Mouse (Mus musculus) erythroblast, embryonic 14.5 days (primary cell): ENCODE data around the gene Hjurp. TPM values are rescaled to one million over a fixed set of nuclear protein-coding genes. Genes with fewer than 3 reads are reported as not detected.

ENCODE experiments used
- H3K27me3 ChIP-seq: 2 replicates; pipeline ENCODE4 v1.6.1; 2012; ENCODE audit warnings: inconsistent platforms; ENCODE audit not compliant: control insufficient read depth
- H3K36me3 ChIP-seq: 2 replicates; pipeline ENCODE4 v1.6.1; 2012; ENCODE audit warnings: mild to moderate bottlenecking, inconsistent platforms; ENCODE audit not compliant: control insufficient read depth
- H3K4me1 ChIP-seq: 2 replicates; pipeline ENCODE4 v1.6.1; 2012; ENCODE audit warnings: inconsistent platforms; ENCODE audit not compliant: control insufficient read depth
- H3K4me3 ChIP-seq: replicated peaks from 2 replicates; pipeline ENCODE3; 2012; ENCODE audit warnings: moderate library complexity, mild to moderate bottlenecking, inconsistent platforms
- H3K9me3 ChIP-seq: 2 replicates; pipeline ENCODE4 v1.6.1; 2012; ENCODE audit warnings: low read length, inconsistent platforms, mixed read lengths; ENCODE audit not compliant: control insufficient read depth
- GATA1 ChIP-seq: IDR thresholded peaks from 2 replicates; pipeline ENCODE4 v1.6.1; 2012; ENCODE audit warnings: low read length, inconsistent platforms, mixed read lengths
- TAL1 ChIP-seq: IDR thresholded peaks from 3 replicates; pipeline ENCODE4 v1.6.1; 2012; ENCODE audit warnings: low read length, inconsistent platforms, mixed read lengths
- polyA plus RNA-seq: library from polyadenylated mRNA; stranded (reverse); fragments of >175 nt; gene quantifications from 2 replicates; pipeline ENCODE4 v1.2.3, GENCODE M21; 2012

The Hjurp gene
- polyA plus RNA-seq, 1 experiment = 2.2 TPM

- TF ChIP-seq GATA1 (no peak), TAL1 (no peak)
- peaks cover 3% of the 10 kb centered on the region; the same call in 1 of the 2 replicates for H3K9me3 ChIP-seq
- H3K4me1 ChIP-seq = no peaks in the 10 kb centered on the region
Observed at GRCm38 (mm10) chr1:88307180-88307579, 29.7 kb upstream of the Hjurp start.

GRCm38 (mm10) chr1:88306543-88306942, 29.1 kb upstream of the Hjurp start:
- Histone ChIP-seq H3K4me1 (no peaks in the 10 kb centered on the region), H3K9me3 (peaks cover 3% of the 10 kb centered on the region; the same call in 1 of the 2 replicates), H3K4me3 (no peak overlapping the region), H3K27me3 (no peaks in the 10 kb centered on the region), H3K36me3 (no peaks in the 10 kb centered on the region)
- TF ChIP-seq TAL1 (no peak), GATA1 (no peak)

More at GRCm38 (mm10) chr1:88307180-88307579, 29.7 kb upstream of the Hjurp start:
- no peaks in the 10 kb centered on the region for H3K36me3 ChIP-seq
- no peaks in the 10 kb centered on the region for H3K27me3 ChIP-seq
- H3K4me3 ChIP-seq = no peak overlapping the region

- Histone ChIP-seq H3K9me3 (peaks cover 9% of the 10 kb centered on the region; the same call in 1 of the 2 replicates), H3K36me3 (no peaks in the 10 kb centered on the region)
Observed at GRCm38 (mm10) chr1:88305018-88305795, 27.8 kb upstream of the Hjurp start.

GRCm38 (mm10) chr1:88304261-88304985, 27.0 kb upstream of the Hjurp start:
- no peak overlapping the region for H3K4me3 ChIP-seq
- no peaks in the 10 kb centered on the region for H3K4me1 ChIP-seq
- no peaks in the 10 kb centered on the region for H3K36me3 ChIP-seq
- H3K9me3 ChIP-seq = peaks cover 9% of the 10 kb centered on the region; the same call in 1 of the 2 replicates
- H3K27me3 ChIP-seq = no peaks in the 10 kb centered on the region
- peak; percentile 31; the same call in 1 of the 3 replicates for TF ChIP-seq TAL1
- no peak for TF ChIP-seq GATA1

More at GRCm38 (mm10) chr1:88305018-88305795, 27.8 kb upstream of the Hjurp start:
- H3K27me3 ChIP-seq = no peaks in the 10 kb centered on the region
- TF ChIP-seq GATA1 (no peak), TAL1 (no peak)
- H3K4me3 ChIP-seq = no peak overlapping the region
- no peaks in the 10 kb centered on the region for H3K4me1 ChIP-seq

DNA sequence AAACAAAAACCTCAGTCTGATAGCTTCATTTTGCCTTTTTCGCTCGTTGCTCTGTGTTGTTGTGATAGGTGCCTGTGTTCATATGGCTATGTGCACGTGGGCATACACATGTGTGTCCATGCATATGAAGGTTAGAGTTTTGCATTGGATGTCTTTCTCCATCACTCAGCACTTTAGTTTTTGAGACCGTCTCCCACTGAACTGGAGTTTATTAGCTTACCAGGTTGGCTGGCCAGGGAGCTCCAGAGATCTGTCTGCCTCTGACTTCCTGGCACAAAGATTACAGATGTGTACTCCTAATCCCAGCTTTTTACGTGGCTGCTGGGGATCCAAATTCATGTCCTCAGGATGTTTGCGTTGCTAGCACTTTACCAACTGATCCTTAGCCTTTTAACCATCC, 26.3 kb upstream of the Hjurp start:
- no peaks in the 10 kb centered on the region for H3K27me3 ChIP-seq
- no peaks in the 10 kb centered on the region for H3K4me1 ChIP-seq
- H3K4me3 ChIP-seq = no peak overlapping the region
- no peaks in the 10 kb centered on the region for H3K36me3 ChIP-seq
- H3K9me3 ChIP-seq = peaks cover 9% of the 10 kb centered on the region; the same call in 1 of the 2 replicates
- TF ChIP-seq GATA1 = no peak
- TF ChIP-seq TAL1 = no peak

- TF ChIP-seq TAL1 (no peak), GATA1 (no peak)
Observed at GRCm38 (mm10) chr1:88302057-88302740, 24.8 kb upstream of the Hjurp start.

GRCm38 (mm10) chr1:88301121-88302014, 23.9 kb upstream of the Hjurp start:
- Histone ChIP-seq H3K36me3 (no peaks in the 10 kb centered on the region), H3K27me3 (no peaks in the 10 kb centered on the region), H3K9me3 (peaks cover 9% of the 10 kb centered on the region; the same call in 1 of the 2 replicates), H3K4me3 (no peak overlapping the region), H3K4me1 (no peaks in the 10 kb centered on the region)
- TF ChIP-seq TAL1 = no peak
- TF ChIP-seq GATA1 = no peak

More at GRCm38 (mm10) chr1:88302057-88302740, 24.8 kb upstream of the Hjurp start:
- H3K9me3 ChIP-seq = peaks cover 9% of the 10 kb centered on the region; the same call in 1 of the 2 replicates
- H3K27me3 ChIP-seq = no peaks in the 10 kb centered on the region
- H3K36me3 ChIP-seq = no peaks in the 10 kb centered on the region
- no peak overlapping the region for H3K4me3 ChIP-seq
- no peaks in the 10 kb centered on the region for H3K4me1 ChIP-seq
